Mouse (Mus musculus) liver, postnatal 0 days (tissue): ENCODE results near the gene Tuba3a. TPM values are rescaled to one million over a fixed set of nuclear protein-coding genes. Genes with fewer than 3 reads are reported as not detected.
A peak's percentile ranks its signal among the peaks of the same experiment; 100 is the strongest.

ENCODE experiments used
- ATAC-seq: fragments of 200-750 bp; cut with Nextera tagmentation; 2 replicates; pipeline ENCODE4 v1.8.0; 2017; ENCODE audit warnings: mild to moderate bottlenecking, moderate library complexity
- DNase-seq: peaks from one replicate; pipeline ENCODE4 v3.0.0-alpha.2; 2016
- H3K27ac ChIP-seq: fragments of 300-500 bp; sonication (generic); 2 replicates; pipeline ENCODE4 v1.5.1; 2014; ENCODE audit warnings: antibody characterized with exemption, moderate library complexity, mild to moderate bottlenecking, low read depth
- H3K27me3 ChIP-seq: fragments of 300-500 bp; sonication (generic); 2 replicates; pipeline ENCODE4 v1.6.1; 2014; ENCODE audit warnings: low read length, control low read depth, mixed read lengths; ENCODE audit not compliant: insufficient read depth
- H3K36me3 ChIP-seq: fragments of 300-500 bp; sonication (generic); replicated peaks from 2 replicates; pipeline ENCODE4 v1.6.1; 2014; ENCODE audit warnings: mild to moderate bottlenecking, control low read depth, low read length, moderate library complexity, mixed read lengths; ENCODE audit not compliant: insufficient read depth
- H3K4me1 ChIP-seq: fragments of 300-500 bp; sonication (generic); 2 replicates; pipeline ENCODE4 v1.6.1; 2014; ENCODE audit warnings: antibody characterized with exemption, mild to moderate bottlenecking, control low read depth; ENCODE audit not compliant: insufficient read depth
- H3K4me2 ChIP-seq: fragments of 300-500 bp; sonication (generic); 2 replicates; pipeline ENCODE4 v1.6.1; 2014; ENCODE audit warnings: low read depth, mild to moderate bottlenecking, low read length, moderate library complexity, mixed read lengths
- H3K4me3 ChIP-seq: fragments of 300-500 bp; sonication (generic); 2 replicates; pipeline ENCODE4 v1.5.1; 2014; ENCODE audit warnings: low read depth, low read length
- H3K9ac ChIP-seq: fragments of 300-500 bp; sonication (generic); replicated peaks from 2 replicates; pipeline ENCODE4 v1.6.1; 2014; ENCODE audit warnings: mild to moderate bottlenecking, moderate library complexity
- H3K9me3 ChIP-seq: fragments of 300-500 bp; sonication (generic); 2 replicates; pipeline ENCODE4 v1.6.1; 2016; ENCODE audit warnings: mild to moderate bottlenecking, control low read depth, low read length, mixed read lengths
- CTCF ChIP-seq: sonication (generic); IDR thresholded peaks from 2 replicates; pipeline ENCODE4 v1.5.1; 2016; ENCODE audit warnings: antibody characterized with exemption, low read depth
- EP300 ChIP-seq: IDR thresholded peaks from 2 replicates; pipeline ENCODE4 v1.6.1; 2016; ENCODE audit warnings: antibody characterized with exemption, low read depth, mild to moderate bottlenecking
- WGBS: fragments of 180-500 bp; shearing (Covaris S2); extraction: QIAGEN DNeasy Blood & Tissue Kit; methylation state at CpG from one replicate; pipeline ENCODE4 v1.1.7; 2014; ENCODE audit not compliant: insufficient replicate concordance; 5-methylcytosine and 5-hydroxymethylcytosine counted together
- polyA plus RNA-seq: library from polyadenylated mRNA; unstranded; fragments of >200 nt; fragmentation: Nextera tagmentation; extraction: Ambion mirVana; gene quantifications from 2 replicates; pipeline ENCODE4 v1.2.1, GENCODE M21; 2015

The Tuba3a gene
- polyA plus RNA-seq, 1 experiment from 2014 or later, result not detected

DNA sequence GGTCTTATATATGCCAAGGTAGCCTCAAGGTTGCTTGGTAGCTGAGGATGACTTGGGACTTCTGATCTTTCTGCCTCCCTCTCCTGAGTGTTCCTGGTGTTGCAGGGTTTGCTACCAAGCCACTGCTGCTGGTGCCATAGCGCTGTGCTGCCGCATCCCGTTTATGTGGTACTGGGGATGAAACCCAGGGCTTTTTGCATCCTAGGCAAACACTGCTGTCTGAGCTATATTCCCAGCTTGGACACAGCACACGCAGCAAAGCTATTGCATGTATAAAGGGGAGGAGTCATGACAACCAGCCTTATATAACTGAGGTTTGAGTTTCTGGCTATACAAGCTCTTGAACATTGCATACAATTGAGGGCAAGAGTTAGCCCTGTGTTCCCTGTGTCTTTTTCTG lies 48.4 kb downstream of the Tuba3a start:
- DNase-seq (no peak), ATAC-seq (no peak)
- H3K4me2 ChIP-seq, result no peak overlapping the region
- H3K4me1 ChIP-seq, result peaks cover 18% of the 10 kb centered on the region
- no peaks in the 10 kb centered on the region for H3K36me3 ChIP-seq
- no peak overlapping the region for H3K27ac ChIP-seq
- no peaks in the 10 kb centered on the region for H3K9me3 ChIP-seq
- no peak overlapping the region for H3K4me3 ChIP-seq
- TF ChIP-seq EP300 (no peak), CTCF (no peak)
- H3K9ac ChIP-seq, result no peak overlapping the region
- no peaks in the 10 kb centered on the region for H3K27me3 ChIP-seq
- WGBS, result 69% methylated on average over 4 of the region's 4 CpGs

GRCm38 (mm10) chr6:125236782-125237181 lies 49.1 kb downstream of the Tuba3a start, which contains the start of gene Cd27:
TSS of gene Cd27 (minus strand) at chr6:125237010.
- Histone ChIP-seq H3K9me3 (no peaks in the 10 kb centered on the region), H3K4me2 (no peak within 1 kb of the TSS), H3K4me1 (peaks cover 24% of the 10 kb centered on the region), H3K4me3 (no peak within 1 kb of the TSS), H3K9ac (no peak within 1 kb of the TSS), H3K36me3 (no peaks in the 10 kb centered on the region), H3K27me3 (no peaks in the 10 kb centered on the region), H3K27ac (no peak within 1 kb of the TSS)
- no peak for DNase-seq
- 40% methylated on average over 6 of the region's 6 CpGs for WGBS
- ATAC-seq, result no peak
- TF ChIP-seq EP300, result no peak
- no peak for TF ChIP-seq CTCF

DNA sequence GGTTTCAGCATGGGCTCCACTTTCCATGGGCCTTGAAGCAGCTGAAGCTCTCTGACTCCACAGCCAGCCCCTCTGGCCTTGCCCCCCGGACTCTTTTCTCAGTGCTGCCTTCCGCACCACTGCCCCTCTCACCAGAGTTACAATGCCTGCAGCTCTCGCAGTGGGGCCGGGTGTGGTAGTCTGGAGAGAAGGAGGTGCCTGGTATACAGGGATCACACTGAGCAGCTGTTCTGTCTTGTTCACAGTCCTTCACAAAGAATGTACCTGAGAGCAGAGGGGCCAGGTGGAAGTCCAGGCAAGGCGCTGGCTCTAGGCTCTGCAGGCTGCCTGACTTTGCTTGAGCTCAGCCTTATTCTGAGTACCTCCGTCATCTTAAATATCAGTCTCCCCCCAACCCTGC lies 49.5 kb downstream of the Tuba3a start:
- no peak overlapping the region for H3K4me3 ChIP-seq
- ATAC-seq (no peak), DNase-seq (no peak)
- no peak overlapping the region for H3K27ac ChIP-seq
- peaks cover 24% of the 10 kb centered on the region for H3K4me1 ChIP-seq
- H3K36me3 ChIP-seq, result no peaks in the 10 kb centered on the region
- H3K9me3 ChIP-seq, result no peaks in the 10 kb centered on the region
- TF ChIP-seq EP300 (no peak), CTCF (no peak)
- H3K9ac ChIP-seq, result no peak overlapping the region
- H3K27me3 ChIP-seq, result no peaks in the 10 kb centered on the region
- no peak overlapping the region for H3K4me2 ChIP-seq
- 61% methylated on average over 6 of the region's 6 CpGs for WGBS

DNA sequence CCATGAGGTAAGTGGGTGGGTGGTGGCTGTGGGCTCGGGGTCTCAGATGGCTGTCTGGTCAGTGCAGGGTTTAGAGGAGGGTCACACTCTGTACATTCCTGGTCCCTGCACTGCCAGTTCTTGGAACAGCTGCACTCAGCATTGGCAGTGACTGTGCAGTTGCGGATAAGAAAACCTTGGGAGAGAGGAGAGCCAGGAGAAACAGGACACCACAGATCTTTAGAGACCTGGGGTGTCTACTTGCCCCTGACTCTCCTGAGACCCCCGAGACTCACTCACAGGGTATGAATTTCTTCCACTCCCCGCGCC lies 51.4 kb downstream of the Tuba3a start:
- Histone ChIP-seq H3K9me3 (no peaks in the 10 kb centered on the region), H3K9ac (no peak overlapping the region), H3K36me3 (peaks cover 4% of the 10 kb centered on the region; the same call in 1 of the 2 replicates), H3K4me3 (no peak overlapping the region), H3K27ac (no peak overlapping the region), H3K27me3 (no peaks in the 10 kb centered on the region), H3K4me1 (peaks cover 30% of the 10 kb centered on the region), H3K4me2 (no peak overlapping the region)
- ATAC-seq (no peak), DNase-seq (no peak)
- WGBS, result 66% methylated on average over 5 of the region's 5 CpGs
- TF ChIP-seq EP300, result no peak
- no peak for TF ChIP-seq CTCF

DNA sequence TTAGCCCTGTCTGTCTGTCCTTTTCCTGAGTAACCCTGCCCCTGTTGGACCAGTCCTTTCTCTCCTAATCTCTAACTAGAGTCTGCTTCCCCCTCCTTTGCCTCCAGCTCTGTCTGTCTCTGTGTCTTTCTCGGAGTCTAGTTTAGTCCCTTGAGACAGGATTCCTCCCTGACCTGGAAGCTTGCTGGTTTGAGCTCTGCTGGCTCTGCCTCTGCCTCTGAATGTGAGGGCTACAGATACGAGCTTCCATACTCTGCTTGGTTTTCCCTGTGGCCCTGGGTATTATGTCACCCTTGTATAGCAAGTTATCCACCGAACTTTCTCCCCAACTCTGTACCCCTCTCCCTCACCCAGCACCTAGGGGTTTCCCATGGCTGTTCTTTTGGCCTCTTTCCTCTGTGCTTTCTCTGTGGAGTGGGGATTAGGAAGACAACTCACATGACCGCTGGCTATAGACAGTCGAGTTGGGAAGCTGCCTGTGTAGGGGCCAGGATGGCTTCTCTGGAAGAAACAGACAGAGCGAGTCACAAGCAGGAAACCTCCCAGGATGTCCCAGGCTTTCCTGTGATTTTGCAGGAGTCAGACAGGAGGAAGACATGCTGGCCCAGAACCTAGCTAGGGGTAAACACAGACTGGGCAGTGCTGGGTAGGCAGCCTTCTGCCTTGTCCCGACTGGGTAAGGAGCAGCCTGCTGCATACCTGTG lies 51.9 kb downstream of the Tuba3a start:
- H3K4me2 ChIP-seq, result no peak overlapping the region; the same call in 1 of the 2 replicates
- DNase-seq, result no peak
- WGBS, result 54% methylated on average over 7 of the region's 7 CpGs
- H3K4me3 ChIP-seq, result no peak overlapping the region
- H3K9me3 ChIP-seq, result no peaks in the 10 kb centered on the region
- no peak overlapping the region for H3K9ac ChIP-seq
- H3K27ac ChIP-seq, result 0 out of 2 replicates have a peak overlapping the region, but pooled peaks have one; percentile 16
- H3K27me3 ChIP-seq, result no peaks in the 10 kb centered on the region
- peaks cover 7% of the 10 kb centered on the region; the same call in 1 of the 2 replicates for H3K36me3 ChIP-seq
- no peak for ATAC-seq
- H3K4me1 ChIP-seq, result peaks cover 26% of the 10 kb centered on the region
- no peak for TF ChIP-seq CTCF
- TF ChIP-seq EP300, result no peak

- peak overlapping the region; percentile 89 for H3K9ac ChIP-seq
- TF ChIP-seq CTCF (no peak), EP300 (no peak)
- peak overlapping the region; percentile 88 for H3K4me2 ChIP-seq
- peaks cover 12% of the 10 kb centered on the region; the same call in 1 of the 2 replicates for H3K36me3 ChIP-seq
- DNase-seq (no peak), ATAC-seq (no peak)
- peaks cover 22% of the 10 kb centered on the region for H3K4me1 ChIP-seq
- no peaks in the 10 kb centered on the region for H3K27me3 ChIP-seq
- peak overlapping the region; percentile 98 for H3K27ac ChIP-seq
- peak overlapping the region; percentile 80; the same call in 1 of the 2 replicates for H3K4me3 ChIP-seq
- no peaks in the 10 kb centered on the region for H3K9me3 ChIP-seq
- WGBS, result 37% methylated on average over 6 of the region's 6 CpGs
These were observed 53.3 kb downstream of the Tuba3a start for GRCm38 (mm10) chr6:125232516-125232915.
